Mouse (Mus musculus) forebrain, postnatal 0 days (tissue): ENCODE measurements around the gene Wdr20. TPM values are rescaled to one million over a fixed set of nuclear protein-coding genes. Genes with fewer than 3 reads are reported as not detected.
"Not testable (repeated sequence)": the region's sequence is repeated elsewhere in the genome, so short reads cannot be mapped to it uniquely, and the experiment has no call there.

Experiments
- ATAC-seq: fragments of 200-750 bp; cut with Nextera tagmentation; 2 replicates; pipeline ENCODE4 v1.8.0; 2017; ENCODE audit warnings: mild to moderate bottlenecking, moderate library complexity
- DNase-seq: peaks from one replicate; pipeline ENCODE4 v3.0.0-alpha.2; 2015
- H3K27ac ChIP-seq: fragments of 300-500 bp; sonication (generic); 2 replicates; pipeline ENCODE4 v1.5.1; 2014; ENCODE audit warnings: low read depth, mild to moderate bottlenecking, antibody characterized with exemption, low read length, moderate library complexity, mixed read lengths
- H3K27me3 ChIP-seq: fragments of 300-500 bp; sonication (generic); 2 replicates; pipeline ENCODE4 v1.6.1; 2014; ENCODE audit warnings: mild to moderate bottlenecking, low read length, mixed read lengths; ENCODE audit not compliant: insufficient read depth
- H3K36me3 ChIP-seq: fragments of 300-500 bp; sonication (generic); 2 replicates; pipeline ENCODE4 v1.6.1; 2014; ENCODE audit warnings: mild to moderate bottlenecking, moderate library complexity; ENCODE audit not compliant: insufficient read depth
- H3K4me1 ChIP-seq: fragments of 300-500 bp; sonication (generic); 2 replicates; pipeline ENCODE4 v1.6.1; 2014; ENCODE audit warnings: antibody characterized with exemption; ENCODE audit not compliant: insufficient read depth
- H3K4me2 ChIP-seq: fragments of 300-500 bp; sonication (generic); 2 replicates; pipeline ENCODE4 v1.6.1; 2014; ENCODE audit warnings: low read depth, mild to moderate bottlenecking, moderate library complexity
- H3K4me3 ChIP-seq: fragments of 300-500 bp; sonication (generic); 2 replicates; pipeline ENCODE4 v1.5.1; 2014; ENCODE audit warnings: low read depth, low read length, mixed read lengths
- H3K9ac ChIP-seq: fragments of 300-500 bp; sonication (generic); 2 replicates; pipeline ENCODE4 v1.6.1; 2014; ENCODE audit warnings: mild to moderate bottlenecking
- H3K9me3 ChIP-seq: fragments of 300-500 bp; sonication (generic); 2 replicates; pipeline ENCODE4 v1.6.1; 2016; ENCODE audit warnings: low read length
- CTCF ChIP-seq: sonication (generic); IDR thresholded peaks from 2 replicates; pipeline ENCODE4 v1.5.1; 2016; ENCODE audit warnings: antibody characterized with exemption, control low read depth, low read depth
- WGBS: fragments of 180-500 bp; shearing (Covaris S2); extraction: QIAGEN DNeasy Blood & Tissue Kit; methylation state at CpG from one replicate; pipeline ENCODE4 v1.1.7; 2014; 5-methylcytosine and 5-hydroxymethylcytosine counted together
- polyA plus RNA-seq: library from polyadenylated mRNA; unstranded; fragments of >200 nt; fragmentation: Nextera tagmentation; extraction: Ambion mirVana; gene quantifications from 2 replicates; pipeline ENCODE4 v1.2.1, GENCODE M21; 2015
- total RNA-seq: library from RNA; depleted of rRNA; stranded (reverse); fragments of >200 nt; gene quantifications from 2 replicates; pipeline ENCODE4 v1.2.3, GENCODE M21; 2014; rRNA removed

Gene Wdr20
- total RNA-seq (33.3 and 40.3 TPM in 2 replicates), polyA plus RNA-seq (12.3 and 17.0 TPM in 2 replicates)

GRCm38 (mm10) chr12:110737170-110738157 lies at the start of gene Wdr20:
Wdr20 (plus strand) TSS chr12:110737944.
- no peak for TF ChIP-seq CTCF
- 2% methylated on average over 69 of the region's 69 CpGs for WGBS
- Histone ChIP-seq H3K27ac (peak within 1 kb of the TSS; percentile 90), H3K4me3 (peak within 1 kb of the TSS; percentile 94), H3K9ac (peak within 1 kb of the TSS; percentile 88), H3K36me3 (no peaks in the 10 kb centered on the region), H3K4me2 (peak within 1 kb of the TSS; percentile 68), H3K4me1 (peaks cover 7% of the 10 kb centered on the region), H3K27me3 (no peaks in the 10 kb centered on the region), H3K9me3 (no peaks in the 10 kb centered on the region)
- DNase-seq (peak; percentile 99), ATAC-seq (peak; percentile 96)

GRCm38 (mm10) chr12:110688921-110689320 lies 48.8 kb upstream of the Wdr20 start:
- WGBS, result 96% methylated on average over 3 of the region's 3 CpGs
- peaks cover 50% of the 10 kb centered on the region for H3K36me3 ChIP-seq
- not testable (repeated sequence) for H3K9ac ChIP-seq, H3K4me1 ChIP-seq, DNase-seq, H3K9me3 ChIP-seq, H3K27me3 ChIP-seq, H3K4me3 ChIP-seq, H3K4me2 ChIP-seq, H3K27ac ChIP-seq, ATAC-seq

- DNase-seq (no peak), ATAC-seq (no peak)
- Histone ChIP-seq H3K4me1 (peaks cover 7% of the 10 kb centered on the region), H3K27ac (no peak overlapping the region), H3K36me3 (peaks cover 58% of the 10 kb centered on the region), H3K9me3 (no peaks in the 10 kb centered on the region), H3K27me3 (no peaks in the 10 kb centered on the region), H3K9ac (no peak overlapping the region), H3K4me2 (no peak overlapping the region), H3K4me3 (no peak overlapping the region)
- 83% methylated on average over 6 of the region's 6 CpGs for WGBS
- TF ChIP-seq CTCF, result no peak
Observed at GRCm38 (mm10) chr12:110689919-110690643, 47.7 kb upstream of the Wdr20 start.

- ATAC-seq, H3K4me3 ChIP-seq, H3K27ac ChIP-seq, H3K4me2 ChIP-seq, H3K9me3 ChIP-seq, H3K27me3 ChIP-seq, DNase-seq, H3K4me1 ChIP-seq, H3K9ac ChIP-seq: not testable (repeated sequence)
- peaks cover 49% of the 10 kb centered on the region for H3K36me3 ChIP-seq
- WGBS, result 47% methylated on average over 5 of the region's 5 CpGs
Observed at GRCm38 (mm10) chr12:110693378-110693777, 44.4 kb upstream of the Wdr20 start.

GRCm38 (mm10) chr12:110695676-110696171 lies 42.0 kb upstream of the Wdr20 start:
- peak; percentile 80 for DNase-seq
- 3% methylated on average over 50 of the region's 55 CpGs for whole genome bisulfite sequencing
- ATAC-seq, result peak; percentile 70
- Histone ChIP-seq H3K4me2 (peak overlapping the region; percentile 52), H3K9ac (peak overlapping the region; percentile 100), H3K4me1 (peaks cover 7% of the 10 kb centered on the region), H3K9me3 (no peaks in the 10 kb centered on the region), H3K36me3 (peaks cover 28% of the 10 kb centered on the region), H3K27ac (peak overlapping the region; percentile 99), H3K27me3 (no peaks in the 10 kb centered on the region; the same call in 1 of the 2 replicates), H3K4me3 (peak overlapping the region; percentile 99)
- no peak for TF ChIP-seq CTCF

GRCm38 (mm10) chr12:110696173-110696974 lies 41.4 kb upstream of the Wdr20 start:
- Histone ChIP-seq H3K36me3 (peaks cover 27% of the 10 kb centered on the region), H3K9ac (peak overlapping the region; percentile 100), H3K4me1 (peaks cover 7% of the 10 kb centered on the region), H3K4me2 (peak overlapping the region; percentile 82), H3K9me3 (no peaks in the 10 kb centered on the region), H3K27ac (peak overlapping the region; percentile 99), H3K27me3 (no peaks in the 10 kb centered on the region; the same call in 1 of the 2 replicates), H3K4me3 (peak overlapping the region; percentile 99)
- TF ChIP-seq CTCF, result no peak
- WGBS, result under 1% methylated on average over 86 of the region's 89 CpGs
- peak; percentile 95 for ATAC-seq
- peak; percentile 100 for DNase-seq
